Mouse (Mus musculus) kidney, adult 9 months (tissue): ENCODE measurements around the gene Cyfip1.

ENCODE experiments used
- DNase-seq: peaks from one replicate; pipeline ENCODE4 v3.0.0; 2022

Cyfip1 gene

GRCm38 (mm10) chr7:55957916-55958315, 116.4 kb downstream of the Cyfip1 start:
- no peak for DNase-seq

- no peak for DNase-seq
These were observed 118.3 kb downstream of the Cyfip1 start for GRCm38 (mm10) chr7:55959801-55960200.

GRCm38 (mm10) chr7:55960506-55960905, 119.0 kb downstream of the Cyfip1 start:
- no peak for DNase-seq

- DNase-seq: peak; percentile 95
These were observed 120.7 kb downstream of the Cyfip1 start, which contains the start of gene Nipa2 for GRCm38 (mm10) chr7:55962004-55962908. Gene Nipa2, minus strand, starts transcription at chr7:55962476.

- peak; percentile 33 for DNase-seq
These were observed 125.4 kb downstream of the Cyfip1 start for GRCm38 (mm10) chr7:55966866-55967460.

GRCm38 (mm10) chr7:55968258-55968901, 126.8 kb downstream of the Cyfip1 start:
- DNase-seq: no peak

- DNase-seq: no peak
These were observed 127.9 kb downstream of the Cyfip1 start for GRCm38 (mm10) chr7:55969415-55969814.

- no peak for DNase-seq
These were observed 132.9 kb downstream of the Cyfip1 start for GRCm38 (mm10) chr7:55974429-55974828.

GRCm38 (mm10) chr7:55981511-55981910, 140.0 kb downstream of the Cyfip1 start:
- no peak for DNase-seq
